Mouse (Mus musculus) embryonic facial prominence, embryonic 11.5 days (tissue): ENCODE measurements around the gene Slc47a1. TPM values are rescaled to one million over a fixed set of nuclear protein-coding genes. Genes with fewer than 3 reads are reported as not detected.
"Not testable (repeated sequence)": the region's sequence is repeated elsewhere in the genome, so short reads cannot be mapped to it uniquely, and the experiment has no call there.

Source experiments
- ATAC-seq: fragments of 200-750 bp; cut with Nextera tagmentation; replicated peaks from 2 replicates; pipeline ENCODE4 v1.8.0; 2017; ENCODE audit warnings: low read depth; ENCODE audit not compliant: insufficient number of reproducible peaks, low FRiP score, low TSS enrichment
- DNase-seq: peaks from one replicate; pipeline ENCODE4 v3.0.0-alpha.2; 2015; ENCODE audit warnings: low spot score
- H3K27ac ChIP-seq: fragments of 300-500 bp; sonication (generic); replicated peaks from 2 replicates; pipeline ENCODE4 v1.5.1; 2014; ENCODE audit warnings: mild to moderate bottlenecking, low read depth, low read length, control low read depth
- H3K27me3 ChIP-seq: fragments of 300-500 bp; sonication (generic); 2 replicates; pipeline ENCODE4 v1.6.1; 2014; ENCODE audit warnings: mild to moderate bottlenecking, low read length, moderate library complexity, mixed read lengths; ENCODE audit not compliant: control insufficient read depth, insufficient read depth
- H3K36me3 ChIP-seq: fragments of 300-500 bp; sonication (generic); replicated peaks from 2 replicates; pipeline ENCODE4 v1.6.1; 2014; ENCODE audit warnings: low read depth, mild to moderate bottlenecking, low read length, moderate library complexity, mixed read lengths; ENCODE audit not compliant: control insufficient read depth, insufficient read depth
- H3K4me1 ChIP-seq: fragments of 300-500 bp; sonication (generic); 2 replicates; pipeline ENCODE4 v1.6.1; 2014; ENCODE audit warnings: low read length, mixed read lengths; ENCODE audit not compliant: control insufficient read depth, insufficient read depth
- H3K4me2 ChIP-seq: fragments of 300-500 bp; sonication (generic); 2 replicates; pipeline ENCODE4 v1.6.1; 2014; ENCODE audit warnings: low read depth, mild to moderate bottlenecking, control low read depth, low read length, moderate library complexity
- H3K4me3 ChIP-seq: fragments of 300-500 bp; sonication (generic); 2 replicates; pipeline ENCODE4 v1.5.1; 2014; ENCODE audit warnings: low read depth, low read length, control low read depth
- H3K9ac ChIP-seq: fragments of 300-500 bp; sonication (generic); replicated peaks from 2 replicates; pipeline ENCODE4 v1.6.1; 2014; ENCODE audit warnings: mild to moderate bottlenecking, control low read depth, low read length
- H3K9me3 ChIP-seq: fragments of 300-500 bp; sonication (generic); replicated peaks from 2 replicates; pipeline ENCODE4 v1.6.1; 2016; ENCODE audit warnings: mild to moderate bottlenecking, low read length, inconsistent platforms, mixed read lengths; ENCODE audit not compliant: control insufficient read depth
- WGBS: fragments of 180-500 bp; shearing (Covaris S2); extraction: QIAGEN DNeasy Blood & Tissue Kit; methylation state at CpG from one replicate; pipeline ENCODE4 v1.1.7; 2014; 5-methylcytosine and 5-hydroxymethylcytosine counted together
- polyA plus RNA-seq: library from polyadenylated mRNA; unstranded; fragments of >200 nt; fragmentation: Nextera tagmentation; extraction: Ambion mirVana; gene quantifications from 2 replicates; pipeline ENCODE4 v1.2.1, GENCODE M21; 2014

Gene Slc47a1
- polyA plus RNA-seq, result 0.18 and 0.48 TPM in 2 replicates

DNA sequence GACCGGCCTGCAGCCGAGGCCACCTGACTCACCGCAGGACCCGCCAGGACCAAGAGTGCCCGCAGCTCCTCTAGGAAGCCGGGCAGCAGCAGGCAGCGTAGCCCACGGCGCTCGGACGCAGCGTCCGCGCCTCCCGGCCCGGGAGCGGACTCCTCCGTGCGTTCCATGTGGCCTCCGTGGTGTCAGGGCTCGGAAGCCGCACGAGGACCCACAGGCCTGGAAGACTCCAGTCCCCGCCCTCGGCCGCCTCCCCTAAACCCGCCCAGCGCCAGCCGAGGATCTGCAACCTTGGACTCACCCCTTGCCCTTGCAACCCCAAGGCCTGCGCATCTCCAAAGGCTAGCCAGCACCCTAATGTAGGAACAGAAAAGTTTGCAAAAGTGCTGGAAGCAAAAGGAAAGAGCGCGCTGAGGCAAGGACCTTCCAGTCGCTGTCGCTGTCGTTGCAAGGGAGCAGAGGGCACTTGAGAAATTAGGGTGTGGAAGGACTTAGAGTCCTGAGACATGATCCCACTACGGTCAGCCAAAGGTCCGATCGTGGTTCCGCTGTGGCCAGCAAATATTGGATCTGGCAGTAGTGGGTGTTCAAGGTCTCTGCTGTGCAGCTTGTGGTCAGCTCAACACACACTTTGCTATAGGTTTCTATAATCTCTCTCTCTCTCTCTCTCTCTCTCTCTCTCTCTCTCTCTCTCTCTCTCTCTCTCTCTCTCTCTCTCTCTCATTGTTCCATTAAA lies at the start of gene Slc47a1:
TSS of gene Slc47a1 (minus strand) at position 465 of the 733 bp plus-strand sequence.
- peaks cover 19% of the 10 kb centered on the region for H3K27me3 ChIP-seq
- no peak for ATAC-seq

DNA sequence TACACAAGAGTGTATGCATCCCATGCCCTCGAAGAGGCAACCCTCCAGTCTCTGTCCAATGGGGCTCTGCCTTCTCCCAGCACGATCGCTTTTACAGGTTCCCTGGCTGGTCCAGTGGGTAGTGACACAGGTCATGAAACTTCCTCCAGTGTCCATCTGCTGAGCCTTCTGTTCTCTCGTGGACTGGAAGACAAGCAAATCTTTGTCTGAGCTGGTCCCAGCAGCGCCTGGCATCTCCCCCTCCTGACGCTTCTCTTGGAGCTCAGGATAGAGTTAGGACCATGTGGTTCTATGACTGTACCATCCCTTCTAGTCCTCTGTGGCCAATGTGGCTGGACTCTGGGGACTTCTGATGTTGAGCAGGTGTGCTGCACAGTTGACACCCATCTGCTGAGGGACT lies 41.1 kb upstream of the Slc47a1 start:
- Histone ChIP-seq H3K9me3 (no peaks in the 10 kb centered on the region), H3K4me1 (no peaks in the 10 kb centered on the region), H3K9ac (no peak overlapping the region), H3K4me3 (no peak overlapping the region), H3K36me3 (no peaks in the 10 kb centered on the region), H3K27ac (no peak overlapping the region), H3K4me2 (no peak overlapping the region), H3K27me3 (no peaks in the 10 kb centered on the region)
- no peak for DNase-seq
- 81% methylated on average over 6 of the region's 6 CpGs for WGBS
- no peak for ATAC-seq

More for the DNA sequence above, at the start of gene Slc47a1:
- no peaks in the 10 kb centered on the region for H3K9me3 ChIP-seq
- peak within 1 kb of the TSS; percentile 7; the same call in 1 of the 2 replicates for H3K4me3 ChIP-seq
- WGBS, result 19% methylated on average over 39 of the region's 39 CpGs
- H3K36me3 ChIP-seq, result no peaks in the 10 kb centered on the region
- peak within 1 kb of the TSS; percentile 50 for H3K4me2 ChIP-seq
- H3K9ac ChIP-seq, result no peak within 1 kb of the TSS
- DNase-seq, result peak; percentile 35
- no peaks in the 10 kb centered on the region; the same call in 1 of the 2 replicates for H3K4me1 ChIP-seq
- no peak within 1 kb of the TSS for H3K27ac ChIP-seq

DNA sequence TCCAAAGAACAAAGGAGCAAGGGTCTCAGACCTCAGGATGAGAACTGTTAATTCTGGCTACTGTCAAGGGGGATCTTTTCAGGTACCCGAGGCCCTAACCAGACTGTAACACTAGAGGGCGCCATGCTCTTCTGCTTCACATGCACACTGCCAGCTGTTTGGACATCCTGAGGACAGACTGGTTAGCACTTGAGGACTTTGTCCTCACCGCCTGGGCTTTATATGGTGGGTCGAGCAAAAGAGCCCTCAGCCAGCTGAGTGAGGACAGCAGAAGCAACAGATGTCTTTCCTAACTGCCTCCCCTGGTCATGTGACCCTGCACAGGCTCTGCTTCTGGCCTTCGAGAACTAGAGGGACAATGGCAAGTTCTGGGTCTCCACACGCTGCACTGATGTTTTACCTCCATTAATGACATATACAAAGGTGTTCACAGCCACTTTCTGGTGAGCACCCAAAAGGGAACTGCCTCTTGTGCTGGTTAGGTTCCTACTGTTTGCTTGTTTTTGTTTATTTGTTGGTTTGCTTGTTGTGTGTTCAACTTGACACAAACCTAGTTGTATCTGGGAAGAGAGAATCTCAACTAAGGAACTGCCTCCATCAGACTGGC lies 39.9 kb upstream of the Slc47a1 start:
- Histone ChIP-seq H3K4me1 (no peaks in the 10 kb centered on the region), H3K27ac (no peak overlapping the region), H3K4me3 (no peak overlapping the region), H3K4me2 (no peak overlapping the region), H3K9ac (no peak overlapping the region), H3K27me3 (no peaks in the 10 kb centered on the region), H3K36me3 (no peaks in the 10 kb centered on the region), H3K9me3 (no peaks in the 10 kb centered on the region)
- DNase-seq, result peak; percentile 92
- ATAC-seq, result peak; percentile 75; the same call in 1 of the 2 replicates
- 29% methylated on average over 6 of the region's 6 CpGs for WGBS

DNA sequence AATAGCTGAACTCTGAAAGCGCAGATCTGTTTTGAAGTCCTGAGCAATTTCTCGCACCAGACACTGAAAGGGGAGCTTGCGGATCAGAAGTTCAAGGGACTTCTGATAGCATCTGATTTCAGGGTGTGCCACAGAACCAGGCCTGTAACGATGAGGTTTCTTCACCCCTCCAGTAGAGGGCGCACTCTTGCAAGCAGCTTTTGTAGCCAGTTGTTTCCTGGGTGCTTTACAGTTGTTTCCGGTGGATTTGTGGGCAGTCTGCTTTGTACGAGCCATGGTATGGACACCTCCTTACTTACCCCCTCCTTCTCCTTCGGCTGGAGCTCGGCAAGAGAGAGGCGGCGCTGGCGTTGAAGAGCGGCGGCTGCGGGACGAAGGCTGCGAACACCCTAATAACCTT lies 38.4 kb upstream of the Slc47a1 start:
- not testable (repeated sequence) for ATAC-seq, DNase-seq

DNA sequence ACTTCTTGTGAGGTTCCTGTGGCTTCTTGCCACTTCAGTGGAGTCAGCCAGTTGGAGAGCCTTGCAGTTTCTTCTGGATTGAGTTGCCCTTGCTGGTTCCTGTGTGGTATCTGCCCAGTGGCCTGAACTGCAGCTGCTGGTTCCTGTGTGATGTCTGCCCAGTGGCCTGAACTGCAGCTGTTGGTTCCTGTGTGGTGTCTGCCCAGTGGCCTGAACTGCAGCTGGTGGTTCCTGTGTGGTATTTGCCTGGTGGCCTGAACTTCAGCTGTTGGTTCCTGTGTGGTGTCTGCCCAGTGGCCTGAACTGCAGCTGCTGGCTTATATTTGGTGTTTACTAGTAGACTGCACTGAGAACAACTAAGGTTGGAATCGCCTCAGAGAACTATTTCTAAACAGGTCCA lies 37.3 kb upstream of the Slc47a1 start:
- DNase-seq, result no peak

More for the DNA sequence above, 38.4 kb upstream of the Slc47a1 start:
- not testable (repeated sequence) for H3K36me3 ChIP-seq, H3K27ac ChIP-seq, H3K27me3 ChIP-seq, H3K4me1 ChIP-seq, H3K4me2 ChIP-seq, H3K9me3 ChIP-seq, H3K9ac ChIP-seq, H3K4me3 ChIP-seq
- 88% methylated on average over 17 of the region's 17 CpGs for WGBS

DNA sequence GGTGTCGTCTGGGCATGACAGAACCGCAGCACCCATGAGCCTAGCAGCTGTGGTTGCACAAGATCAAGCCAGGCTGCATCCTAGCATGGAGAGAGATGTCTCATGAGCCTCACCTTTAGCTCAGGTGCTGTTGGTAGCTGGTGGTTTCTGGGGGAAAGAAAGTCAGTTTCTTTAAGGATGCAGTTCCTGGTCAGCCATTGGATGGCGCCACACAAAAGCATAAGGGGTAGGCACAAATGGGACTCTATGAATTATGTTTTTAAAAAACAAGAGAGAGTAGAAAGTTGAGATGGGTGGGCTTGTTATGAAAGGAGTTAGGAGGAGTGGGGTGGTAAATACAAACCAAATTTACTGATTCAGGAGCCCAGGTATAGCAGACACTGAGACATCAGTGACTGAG lies 36.4 kb upstream of the Slc47a1 start:
- DNase-seq (no peak), ATAC-seq (no peak)
- no peaks in the 10 kb centered on the region for H3K36me3 ChIP-seq
- no peaks in the 10 kb centered on the region for H3K27me3 ChIP-seq
- 78% methylated on average over 3 of the region's 3 CpGs for WGBS
- no peaks in the 10 kb centered on the region for H3K4me1 ChIP-seq
- H3K9me3 ChIP-seq, result no peaks in the 10 kb centered on the region
- no peak overlapping the region for H3K4me3 ChIP-seq
- H3K27ac ChIP-seq, result no peak overlapping the region
- no peak overlapping the region for H3K9ac ChIP-seq
- H3K4me2 ChIP-seq, result no peak overlapping the region

More for the DNA sequence above, 37.3 kb upstream of the Slc47a1 start:
- no peaks in the 10 kb centered on the region for H3K36me3 ChIP-seq
- H3K27ac ChIP-seq, result no peak overlapping the region
- no peak overlapping the region for H3K4me3 ChIP-seq
- no peaks in the 10 kb centered on the region for H3K4me1 ChIP-seq
- no peak overlapping the region for H3K4me2 ChIP-seq
- no peak for ATAC-seq
- no peak overlapping the region for H3K9ac ChIP-seq
- no peaks in the 10 kb centered on the region for H3K27me3 ChIP-seq
- H3K9me3 ChIP-seq, result no peaks in the 10 kb centered on the region
- 83% methylated on average over 1 of the region's 1 CpGs for WGBS

DNA sequence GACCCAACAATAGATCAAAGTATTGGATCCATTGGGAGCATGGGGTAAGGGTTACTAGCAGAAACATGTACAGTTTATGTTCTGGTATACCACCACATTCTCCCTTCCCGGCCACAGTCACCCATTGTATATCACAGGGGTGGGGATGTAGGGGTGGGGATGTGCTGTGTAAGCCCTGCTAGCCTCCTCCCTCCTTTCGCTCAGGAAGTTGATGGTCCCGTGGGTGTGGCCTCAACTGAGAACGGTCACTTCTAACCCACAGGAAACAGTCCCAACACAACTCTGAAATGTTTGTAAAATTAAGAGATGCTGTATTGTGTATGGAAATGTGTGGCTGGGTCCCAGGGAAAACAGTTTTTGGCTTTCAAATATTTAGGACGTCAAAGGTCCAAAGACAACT lies 35.3 kb upstream of the Slc47a1 start:
- Histone ChIP-seq H3K4me2 (no peak overlapping the region), H3K4me3 (no peak overlapping the region), H3K9me3 (no peaks in the 10 kb centered on the region), H3K27ac (no peak overlapping the region), H3K27me3 (no peaks in the 10 kb centered on the region), H3K9ac (no peak overlapping the region), H3K36me3 (no peaks in the 10 kb centered on the region), H3K4me1 (no peaks in the 10 kb centered on the region)
- ATAC-seq, result no peak
- DNase-seq, result no peak
- WGBS, result 79% methylated on average over 5 of the region's 5 CpGs

DNA sequence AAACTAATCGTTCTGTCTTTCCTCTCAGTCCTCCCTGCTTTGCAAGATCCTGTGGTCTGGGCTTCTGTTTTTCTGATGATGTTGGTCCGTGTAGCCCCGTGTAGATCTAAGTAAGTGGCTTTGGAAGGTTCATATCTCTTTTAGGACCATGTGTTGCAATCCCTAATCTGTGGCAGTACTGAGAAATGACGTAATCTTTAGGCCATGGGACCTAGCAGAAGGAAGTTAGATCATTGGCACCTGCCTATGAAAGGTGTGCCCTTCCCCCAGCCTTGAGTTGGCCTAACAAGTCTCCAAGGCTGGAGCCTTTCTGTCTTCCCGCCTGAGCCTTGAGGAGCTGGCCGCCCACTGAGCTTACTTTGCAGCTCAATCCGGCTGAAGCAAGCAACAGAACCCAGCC lies 33.7 kb upstream of the Slc47a1 start:
- Histone ChIP-seq H3K9me3 (no peaks in the 10 kb centered on the region), H3K4me3 (no peak overlapping the region), H3K27ac (no peak overlapping the region), H3K36me3 (no peaks in the 10 kb centered on the region), H3K4me1 (no peaks in the 10 kb centered on the region), H3K4me2 (no peak overlapping the region), H3K27me3 (no peaks in the 10 kb centered on the region), H3K9ac (no peak overlapping the region)
- ATAC-seq (no peak), DNase-seq (no peak)
- 40% methylated on average over 7 of the region's 7 CpGs for WGBS
